Mouse (Mus musculus) limb, embryonic 14.5 days (tissue): ENCODE measurements around the gene Pcnx3. TPM values are rescaled to one million over a fixed set of nuclear protein-coding genes. Genes with fewer than 3 reads are reported as not detected.
A peak's percentile ranks its signal among the peaks of the same experiment; 100 is the strongest.

Experiments
- ATAC-seq: fragments of 200-750 bp; cut with Nextera tagmentation; 2 replicates; pipeline ENCODE4 v1.8.0; 2017; ENCODE audit warnings: low read depth, moderate number of reproducible peaks, moderate TSS enrichment; ENCODE audit not compliant: low FRiP score
- DNase-seq: peaks from one replicate; pipeline ENCODE4 v3.0.0-alpha.2; 2015; ENCODE audit warnings: low spot score
- H3K27ac ChIP-seq: fragments of 300-500 bp; sonication (generic); replicated peaks from 2 replicates; pipeline ENCODE4 v1.5.1; 2014; ENCODE audit warnings: low read depth, mild to moderate bottlenecking, low read length, moderate library complexity, mixed read lengths
- H3K27me3 ChIP-seq: fragments of 300-500 bp; sonication (generic); 2 replicates; pipeline ENCODE4 v1.6.1; 2014; ENCODE audit warnings: low read length, mixed read lengths; ENCODE audit not compliant: control insufficient read depth, insufficient read depth
- H3K36me3 ChIP-seq: fragments of 300-500 bp; sonication (generic); 2 replicates; pipeline ENCODE4 v1.6.1; 2014; ENCODE audit warnings: mild to moderate bottlenecking, low read length, moderate library complexity, mixed read lengths; ENCODE audit not compliant: control insufficient read depth, insufficient read depth
- H3K4me1 ChIP-seq: fragments of 300-500 bp; sonication (generic); 2 replicates; pipeline ENCODE4 v1.6.1; 2014; ENCODE audit warnings: antibody characterized with exemption, low read length, mixed read lengths; ENCODE audit not compliant: control insufficient read depth, insufficient read depth
- H3K4me2 ChIP-seq: fragments of 300-500 bp; sonication (generic); replicated peaks from 2 replicates; pipeline ENCODE4 v1.6.1; 2014; ENCODE audit warnings: low read depth, mild to moderate bottlenecking, low read length, moderate library complexity; ENCODE audit not compliant: severe bottlenecking
- H3K4me3 ChIP-seq: fragments of 300-500 bp; sonication (generic); replicated peaks from 2 replicates; pipeline ENCODE4 v1.5.1; 2014; ENCODE audit warnings: low read length
- H3K9ac ChIP-seq: fragments of 300-500 bp; sonication (generic); 2 replicates; pipeline ENCODE4 v1.6.1; 2014; ENCODE audit warnings: mild to moderate bottlenecking, low read depth, low read length, moderate library complexity; ENCODE audit not compliant: severe bottlenecking
- H3K9me3 ChIP-seq: fragments of 300-500 bp; sonication (generic); 2 replicates; pipeline ENCODE4 v1.6.1; 2016; ENCODE audit warnings: low read length; ENCODE audit not compliant: control insufficient read depth
- POLR2A ChIP-seq: fragments of 200-500 bp; IDR thresholded peaks from 2 replicates; pipeline ENCODE4 v1.8.0; 2012; ENCODE audit warnings: inconsistent platforms, mild to moderate bottlenecking, moderate library complexity, borderline replicate concordance; ENCODE audit not compliant: insufficient read depth, insufficient read length; ENCODE audit errors: extremely low read depth
- WGBS: fragments of 180-500 bp; shearing (Covaris S2); extraction: QIAGEN DNeasy Blood & Tissue Kit; methylation state at CpG from one replicate; pipeline ENCODE4 v1.1.7; 2014; 5-methylcytosine and 5-hydroxymethylcytosine counted together
- polyA plus RNA-seq, 2 experiments: library from polyadenylated mRNA; depleted of rRNA in 1 of 2; stranded (reverse) in 1 of 2; unstranded in 1 of 2; fragments of >200 nt; fragmentation: Nextera tagmentation in 1 of 2; extraction: Ambion mirVana in 1 of 2; gene quantifications; 2 replicates each; pipeline versions ENCODE4 v1.2.1 to v1.2.3; 2012 to 2014

Pcnx3 gene
- polyA plus RNA-seq, 2 experiments = 31.8 to 101 TPM

DNA sequence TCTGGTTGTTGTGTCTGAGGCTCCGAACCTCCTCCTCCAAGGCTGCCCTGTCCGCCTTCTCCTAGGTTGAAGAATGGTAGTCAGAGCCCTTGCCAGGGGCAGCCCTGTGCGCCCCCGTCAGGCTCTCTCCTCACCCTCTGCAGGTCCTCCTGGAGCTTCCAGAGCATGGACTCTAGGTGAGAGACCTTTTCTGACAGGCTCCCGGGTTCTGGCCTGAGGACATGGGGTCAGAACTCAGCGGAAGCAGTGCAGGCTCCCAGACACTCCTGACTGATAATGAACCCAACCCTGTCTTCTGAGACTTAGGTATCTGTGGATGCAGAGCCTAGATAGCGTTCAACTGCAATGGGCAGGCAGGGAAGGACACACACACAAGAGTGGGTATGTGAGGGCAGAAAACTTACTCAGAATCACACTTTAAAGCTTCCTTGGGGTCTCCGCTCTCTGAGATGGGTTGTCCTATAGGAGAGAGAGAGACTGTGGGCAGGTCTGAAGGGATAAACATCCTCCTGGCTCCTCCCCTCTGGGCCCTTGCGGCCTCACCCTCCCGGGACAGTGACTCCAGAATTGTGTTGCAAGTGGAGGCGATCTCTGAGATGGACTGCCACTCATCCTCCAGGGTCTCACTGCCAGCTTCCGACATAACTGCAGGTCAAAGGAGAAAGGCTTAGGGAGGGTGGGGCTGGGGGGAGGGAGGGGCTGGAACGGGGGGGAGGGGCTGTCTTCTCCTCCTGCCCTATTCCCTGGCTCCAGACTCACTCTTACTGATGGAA lies 37.0 kb downstream of the Pcnx3 start:
- Histone ChIP-seq H3K27ac (no peak overlapping the region), H3K9me3 (no peaks in the 10 kb centered on the region), H3K4me3 (no peak overlapping the region), H3K9ac (no peak overlapping the region), H3K4me1 (peaks cover 22% of the 10 kb centered on the region), H3K27me3 (peaks cover 18% of the 10 kb centered on the region; the same call in 1 of the 2 replicates), H3K4me2 (no peak overlapping the region), H3K36me3 (peaks cover 49% of the 10 kb centered on the region)
- no peak for TF ChIP-seq POLR2A
- WGBS = 62% methylated on average over 12 of the region's 13 CpGs
- no peak for ATAC-seq
- DNase-seq = no peak

DNA sequence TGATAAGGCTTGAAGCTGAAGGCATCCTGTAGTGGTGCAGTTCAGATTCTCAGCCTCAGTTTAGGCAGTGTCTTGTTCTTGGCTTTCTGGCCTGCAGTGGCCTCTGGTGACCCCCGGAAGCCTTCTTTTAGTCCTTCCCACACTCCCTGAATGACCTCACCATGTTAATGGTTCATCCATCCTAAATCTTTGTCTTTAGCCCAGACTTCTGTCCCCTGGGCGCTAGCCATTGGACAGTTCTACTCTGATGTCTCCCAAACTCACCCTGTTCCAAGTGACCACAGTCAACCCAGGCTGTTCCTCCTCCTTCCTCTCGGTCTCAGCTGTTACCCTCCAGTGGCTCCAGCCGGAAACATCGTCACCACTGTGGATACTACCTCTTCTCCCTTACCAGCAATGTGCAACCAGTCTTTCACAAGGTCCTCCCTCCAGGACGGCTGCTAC lies 39.4 kb downstream of the Pcnx3 start:
- Histone ChIP-seq H3K27me3 (peaks cover 3% of the 10 kb centered on the region; the same call in 1 of the 2 replicates), H3K4me2 (peak overlapping the region; percentile 44), H3K36me3 (peaks cover 63% of the 10 kb centered on the region), H3K9me3 (no peaks in the 10 kb centered on the region), H3K9ac (no peak overlapping the region), H3K4me1 (peaks cover 15% of the 10 kb centered on the region), H3K27ac (no peak overlapping the region), H3K4me3 (peak overlapping the region; percentile 21)
- TF ChIP-seq POLR2A = no peak
- DNase-seq (no peak), ATAC-seq (no peak)
- WGBS = 71% methylated on average over 6 of the region's 6 CpGs

GRCm38 (mm10) chr19:5648401-5649297 lies 40.1 kb downstream of the Pcnx3 start:
- H3K36me3 ChIP-seq = peaks cover 67% of the 10 kb centered on the region
- peaks cover 9% of the 10 kb centered on the region for H3K4me1 ChIP-seq
- H3K9ac ChIP-seq = 0 out of 2 replicates have a peak overlapping the region, but pooled peaks have one; percentile 3
- TF ChIP-seq POLR2A = 0 out of 2 replicates have a peak, but pooled peaks have one; percentile 33
- no peaks in the 10 kb centered on the region for H3K9me3 ChIP-seq
- H3K4me2 ChIP-seq = peak overlapping the region; percentile 44
- 7% methylated on average over 26 of the region's 26 CpGs for WGBS
- peak; percentile 77 for DNase-seq
- H3K27ac ChIP-seq = peak overlapping the region; percentile 72
- peak overlapping the region; percentile 21 for H3K4me3 ChIP-seq
- ATAC-seq = peak; percentile 86
- H3K27me3 ChIP-seq = no peaks in the 10 kb centered on the region

- H3K9ac ChIP-seq = no peak overlapping the region
- H3K27me3 ChIP-seq = no peaks in the 10 kb centered on the region
- peaks cover 74% of the 10 kb centered on the region for H3K36me3 ChIP-seq
- H3K9me3 ChIP-seq = no peaks in the 10 kb centered on the region
- no peak for TF ChIP-seq POLR2A
- H3K4me3 ChIP-seq = no peak overlapping the region
- 93% methylated on average over 6 of the region's 6 CpGs for WGBS
- H3K4me1 ChIP-seq = peaks cover 8% of the 10 kb centered on the region
- H3K4me2 ChIP-seq = no peak overlapping the region
- H3K27ac ChIP-seq = no peak overlapping the region
- no peak for ATAC-seq
- no peak for DNase-seq
Observed at GRCm38 (mm10) chr19:5647791-5648190, 40.9 kb downstream of the Pcnx3 start.

- DNase-seq = no peak
- H3K4me2 ChIP-seq = no peak overlapping the region
- H3K36me3 ChIP-seq = peaks cover 76% of the 10 kb centered on the region
- no peaks in the 10 kb centered on the region for H3K9me3 ChIP-seq
- 95% methylated on average over 8 of the region's 8 CpGs for WGBS
- H3K27me3 ChIP-seq = no peaks in the 10 kb centered on the region
- ATAC-seq = no peak
- H3K9ac ChIP-seq = no peak overlapping the region
- H3K4me1 ChIP-seq = peaks cover 8% of the 10 kb centered on the region
- no peak overlapping the region for H3K27ac ChIP-seq
- H3K4me3 ChIP-seq = no peak overlapping the region
- TF ChIP-seq POLR2A = no peak
Observed at GRCm38 (mm10) chr19:5646731-5647330, 41.9 kb downstream of the Pcnx3 start.
